Mouse (Mus musculus) heart, adult 8-10 months (tissue): ENCODE data around the gene Vmn2r54. TPM values are rescaled to one million over a fixed set of nuclear protein-coding genes. Genes with fewer than 3 reads are reported as not detected.
"Not testable (repeated sequence)": the region's sequence is repeated elsewhere in the genome, so short reads cannot be mapped to it uniquely, and the experiment has no call there.

ENCODE experiments used
- DNase-seq: peaks from one replicate; pipeline ENCODE4 v3.0.0; 2022; ENCODE audit warnings: low spot score
- total RNA-seq, 4 experiments: library from RNA; stranded (reverse); gene quantifications; 2 replicates each; pipeline ENCODE4 v1.2.4; 2022

The Vmn2r54 gene
- not detected for total RNA-seq

- not testable (repeated sequence) for DNase-seq
These were observed at the start of gene Vmn2r54 for GRCm38 (mm10) chr7:12640219-12640618. Vmn2r54 (minus strand) TSS chr7:12640319.

- not testable (repeated sequence) for DNase-seq
These were observed 44.8 kb upstream of the Vmn2r54 start, which contains the start of gene Vmn2r55 for GRCm38 (mm10) chr7:12684903-12685302. Vmn2r55 (minus strand) TSS chr7:12685003.

GRCm38 (mm10) chr7:12608688-12609087 lies 31.4 kb downstream of the Vmn2r54 start, which contains the start of gene Vmn2r53:
Vmn2r53 (minus strand) TSS chr7:12608788.
- no peak for DNase-seq

Other genes with a start within 250 kb of the Vmn2r54 start
- gene Zfp551, start 217.6 kb downstream of the Vmn2r54 start, total RNA-seq, result 1 to 10 TPM; 2.3 to 2.8 (median 2.4) TPM
- 1 to 10 TPM; 7.3 to 9.1 (median 8.0) TPM for gene Zfp606, start 162.0 kb downstream of the Vmn2r54 start, total RNA-seq
- not detected for gene 2900092C05Rik, start 127.8 kb downstream of the Vmn2r54 start, total RNA-seq
- under 1 TPM in 1 of 4 experiments, not detected in 3; under 0.01 TPM for gene Vmn2r53, start 31.5 kb downstream of the Vmn2r54 start, total RNA-seq
- gene Vmn2r55, start 44.7 kb upstream of the Vmn2r54 start, total RNA-seq, result not detected
- not detected for gene Vmn2r56, start 94.7 kb upstream of the Vmn2r54 start, total RNA-seq
- 1 to 10 TPM in 2 of 4 experiments, under 1 TPM in 2; 0.41 to 2.0 (median 1.2) TPM for gene Zscan18, start 163.3 kb upstream of the Vmn2r54 start, total RNA-seq
- gene Zfp329, start 178.5 kb upstream of the Vmn2r54 start, total RNA-seq, result 1 to 10 TPM; 4.7 to 7.6 (median 5.6) TPM
- 10 to 100 TPM; 18.0 to 22.0 (median 19.6) TPM for gene Zfp110, start 194.4 kb upstream of the Vmn2r54 start, total RNA-seq
- 1 to 10 TPM; 3.0 to 3.9 (median 3.5) TPM for gene Zfp128, start 240.9 kb upstream of the Vmn2r54 start, total RNA-seq